Mouse (Mus musculus) neutrophil, adult 59 days (primary cell): Measurements from ENCODE around the gene Smyd5. TPM values are rescaled to one million over a fixed set of nuclear protein-coding genes. Genes with fewer than 3 reads are reported as not detected.

Experiments used
- total RNA-seq, 2 experiments: library from RNA; stranded (reverse); gene quantifications; 1 replicate in 1 of 2; 2 replicates in 1 of 2; pipeline ENCODE4 v1.2.4; 2023

The Smyd5 gene
- 10 to 100 TPM; 10.0 to 10.1 TPM for total RNA-seq

DNA sequence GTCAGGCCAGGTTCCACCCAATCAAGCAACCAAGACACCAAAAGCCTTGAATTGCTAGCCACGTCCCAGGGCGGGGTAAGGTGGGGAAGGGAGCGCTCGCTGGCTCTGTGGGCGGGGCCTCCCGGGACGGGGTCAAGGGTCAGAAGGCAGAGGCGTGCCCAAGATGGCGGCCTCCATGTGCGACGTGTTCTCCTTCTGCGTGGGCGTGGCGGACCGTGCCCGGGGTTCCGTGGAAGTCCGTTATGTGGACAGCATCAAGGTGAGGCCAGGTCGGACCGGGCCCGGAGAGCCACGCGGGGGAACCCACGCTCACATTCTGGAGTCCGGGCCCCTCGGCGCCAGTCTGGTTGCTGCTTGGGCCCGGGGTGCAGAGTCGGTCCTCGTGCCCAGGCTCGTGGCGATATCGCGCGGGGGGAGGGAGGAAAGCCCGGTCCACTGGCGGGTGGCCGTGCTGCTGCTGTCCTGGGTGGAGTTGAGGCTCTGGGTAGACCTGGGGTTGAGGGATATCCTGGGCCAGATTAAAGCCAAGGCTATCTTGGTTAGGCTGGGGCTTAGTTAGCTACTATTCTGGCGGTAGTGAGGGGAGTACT is at the start of gene Smyd5:
TSS of gene Smyd5 (plus strand) at position 148 of the 590 bp plus-strand sequence.

DNA sequence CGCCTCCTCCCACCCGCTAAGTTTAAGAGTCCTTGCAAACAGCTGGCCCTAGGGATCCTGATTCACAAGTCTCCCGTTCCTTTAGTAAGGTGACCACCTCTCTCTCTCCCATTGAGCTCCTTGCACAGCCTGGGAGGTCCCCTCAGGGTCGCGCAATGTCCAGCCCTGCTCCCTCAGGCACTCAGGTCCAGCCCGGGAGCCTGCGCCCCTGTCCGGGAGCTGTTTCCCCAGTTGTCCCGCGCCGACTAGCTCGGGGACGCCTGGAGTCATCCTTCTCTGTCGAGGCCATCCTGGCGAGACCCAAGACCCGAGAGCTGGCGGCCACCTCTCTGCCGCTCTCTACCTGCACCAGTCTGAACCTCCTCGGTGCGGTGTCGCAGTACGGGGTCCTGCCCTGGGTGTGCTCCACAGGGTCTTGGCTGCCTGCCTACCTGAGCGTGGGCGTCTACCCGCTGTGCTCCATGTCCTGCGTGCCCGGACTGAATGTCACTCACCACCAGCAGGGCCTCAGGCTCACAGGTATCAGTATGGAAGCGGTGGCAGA is 7.9 kb upstream of the Smyd5 start, which contains the start of gene Noto:
TSS of gene Noto (plus strand) at position 51 of the 544 bp plus-strand sequence.

GRCm38 (mm10) chr6:85450697-85451663 is 19.2 kb downstream of the Smyd5 start, which contains the start of gene Cct7:
Cct7 (plus strand) TSS chr6:85451514.

DNA sequence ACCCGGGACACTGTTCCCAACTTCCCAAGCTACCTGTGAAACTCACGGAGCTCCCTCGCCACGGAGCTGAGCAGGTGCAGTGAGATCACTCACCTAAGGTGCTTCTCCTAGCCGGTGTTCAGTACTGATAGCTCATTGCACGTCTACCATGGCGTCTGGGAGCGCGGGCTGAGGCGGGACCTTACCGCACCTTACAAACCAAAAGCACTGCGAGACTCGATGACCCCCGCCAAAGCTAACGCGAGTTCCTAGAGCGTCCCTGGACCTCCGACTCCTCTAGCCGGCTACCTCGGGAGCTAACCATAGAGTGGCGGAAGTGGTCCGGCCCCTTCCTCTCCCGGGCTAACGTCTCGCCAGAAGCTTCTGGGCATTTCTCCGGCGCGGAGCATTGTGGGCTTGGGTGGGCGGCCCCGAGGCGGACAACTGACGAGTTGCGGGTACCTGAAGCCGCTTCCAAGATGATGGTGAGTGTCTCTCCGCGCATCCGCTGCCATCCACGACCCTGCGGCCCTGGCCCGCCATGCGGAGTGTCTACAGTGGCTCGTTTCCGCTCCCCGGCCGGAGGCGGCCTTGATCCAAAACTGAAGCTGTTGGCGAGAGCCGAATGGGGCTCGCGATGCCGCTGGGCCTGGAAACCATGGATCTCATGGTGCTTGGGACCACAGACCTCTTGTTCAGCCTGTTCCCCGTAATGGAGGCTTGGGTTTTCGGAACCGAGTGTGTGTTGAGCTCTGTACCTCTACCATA is 20.0 kb downstream of the Smyd5 start, which contains the start of gene Pradc1:
TSS of gene Pradc1 (minus strand) at position 307 of the 747 bp plus-strand sequence.

Other genes with a start within 250 kb of the Smyd5 start
- gene Emx1, start 244.6 kb upstream of the Smyd5 start, total RNA-seq = not detected
- gene Sfxn5, start 98.6 kb upstream of the Smyd5 start, total RNA-seq = 100 to 1,000 TPM in 1 of 2 experiments, 10 to 100 TPM in 1; 88.0 to 111 TPM
- gene Rab11fip5, start 57.4 kb upstream of the Smyd5 start, total RNA-seq = 10 to 100 TPM; 17.1 to 18.5 TPM
- not detected for gene Noto, start 8.1 kb upstream of the Smyd5 start, total RNA-seq
- 10 to 100 TPM; 88.7 to 94.7 TPM for gene Cct7, start 19.5 kb downstream of the Smyd5 start, total RNA-seq
- 10 to 100 TPM; 16.2 to 17.6 TPM for gene Pradc1, start 20.0 kb downstream of the Smyd5 start, total RNA-seq
- not detected for gene Fbxo41, start 71.0 kb downstream of the Smyd5 start, total RNA-seq
- not detected for gene Egr4, start 81.6 kb downstream of the Smyd5 start, total RNA-seq
- gene Alms1, start 155.5 kb downstream of the Smyd5 start, total RNA-seq = 1 to 10 TPM; 7.9 to 8.1 TPM